Mouse (Mus musculus): ENCODE results near the gene Tgfb3. TPM values are rescaled to one million over a fixed set of nuclear protein-coding genes. Genes with fewer than 3 reads are reported as not detected.

The Tgfb3 gene
- polyA plus RNA-seq, 1 experiment from 2014 or later: 5.7 TPM

GRCm38 (mm10) chr12:86104297-86104696 lies 25.5 kb upstream of the Tgfb3 start:
- ATAC-seq (replicated peaks; ENCODE audit: low FRiP score) (no peak), DNase-seq (ENCODE audit: low spot score) (no peak)
- Histone ChIP-seq H3K36me3 (ENCODE audit: control insufficient read depth, insufficient read depth, low read length) (no peaks in the 10 kb centered on the region), H3K4me3 (ENCODE audit: low read depth, low read length) (no peak overlapping the region), H3K27me3 (ENCODE audit: control insufficient read depth, insufficient read depth, low read length) (no peaks in the 10 kb centered on the region), H3K27ac (ENCODE audit: low read depth, low read length) (no peak overlapping the region), H3K9me3 (ENCODE audit: control insufficient read depth, low read length) (no peaks in the 10 kb centered on the region), H3K9ac (ENCODE audit: low read length) (no peak overlapping the region), H3K4me1 (replicated peaks; ENCODE audit: control insufficient read depth, insufficient read depth, low read length) (0 out of 2 replicates have a peak, but pooled peaks cover 5% of the 10 kb centered on the region), H3K4me2 (ENCODE audit: low read depth, low read length, severe bottlenecking) (no peak overlapping the region)
- 83% methylated on average over 11 of the region's 11 CpGs for WGBS

- ATAC-seq (replicated peaks; ENCODE audit: low FRiP score): no peak
- H3K9ac ChIP-seq (ENCODE audit: low read length): no peak overlapping the region
- H3K4me2 ChIP-seq (ENCODE audit: low read depth, low read length, severe bottlenecking): no peak overlapping the region
Observed at GRCm38 (mm10) chr12:86103852-86104251, 25.0 kb upstream of the Tgfb3 start.

GRCm38 (mm10) chr12:86103391-86103790 lies 24.6 kb upstream of the Tgfb3 start:
- H3K9ac ChIP-seq (ENCODE audit: low read length): no peak overlapping the region
- 39% methylated on average over 11 of the region's 11 CpGs for WGBS
- ATAC-seq (replicated peaks; ENCODE audit: low FRiP score): no peak

More at GRCm38 (mm10) chr12:86103852-86104251, 25.0 kb upstream of the Tgfb3 start:
- Histone ChIP-seq H3K9me3 (ENCODE audit: control insufficient read depth, low read length) (no peaks in the 10 kb centered on the region), H3K27ac (ENCODE audit: low read depth, low read length) (no peak overlapping the region), H3K4me3 (ENCODE audit: low read depth, low read length) (no peak overlapping the region), H3K27me3 (ENCODE audit: control insufficient read depth, insufficient read depth, low read length) (no peaks in the 10 kb centered on the region), H3K4me1 (replicated peaks; ENCODE audit: control insufficient read depth, insufficient read depth, low read length) (0 out of 2 replicates have a peak, but pooled peaks cover 5% of the 10 kb centered on the region), H3K36me3 (ENCODE audit: control insufficient read depth, insufficient read depth, low read length) (no peaks in the 10 kb centered on the region)
- DNase-seq (ENCODE audit: low spot score): no peak
- WGBS: 54% methylated on average over 8 of the region's 8 CpGs

GRCm38 (mm10) chr12:86102686-86103085 lies 23.8 kb upstream of the Tgfb3 start:
- no peaks in the 10 kb centered on the region for H3K9me3 ChIP-seq (ENCODE audit: control insufficient read depth, low read length)
- H3K4me3 ChIP-seq (ENCODE audit: low read depth, low read length): no peak overlapping the region
- H3K4me2 ChIP-seq (ENCODE audit: low read depth, low read length, severe bottlenecking): no peak overlapping the region
- 0 out of 2 replicates have a peak, but pooled peaks cover 5% of the 10 kb centered on the region for H3K4me1 ChIP-seq (replicated peaks; ENCODE audit: control insufficient read depth, insufficient read depth, low read length)
- 86% methylated on average over 8 of the region's 8 CpGs for WGBS
- H3K27me3 ChIP-seq (ENCODE audit: control insufficient read depth, insufficient read depth, low read length): no peaks in the 10 kb centered on the region
- no peak overlapping the region for H3K27ac ChIP-seq (ENCODE audit: low read depth, low read length)
- DNase-seq (ENCODE audit: low spot score) (no peak), ATAC-seq (replicated peaks; ENCODE audit: low FRiP score) (no peak)
- H3K36me3 ChIP-seq (ENCODE audit: control insufficient read depth, insufficient read depth, low read length): no peaks in the 10 kb centered on the region
- H3K9ac ChIP-seq (ENCODE audit: low read length): no peak overlapping the region

More at GRCm38 (mm10) chr12:86103391-86103790, 24.6 kb upstream of the Tgfb3 start:
- Histone ChIP-seq H3K4me1 (replicated peaks; ENCODE audit: control insufficient read depth, insufficient read depth, low read length) (0 out of 2 replicates have a peak, but pooled peaks cover 5% of the 10 kb centered on the region), H3K27me3 (ENCODE audit: control insufficient read depth, insufficient read depth, low read length) (no peaks in the 10 kb centered on the region), H3K9me3 (ENCODE audit: control insufficient read depth, low read length) (no peaks in the 10 kb centered on the region), H3K4me3 (ENCODE audit: low read depth, low read length) (no peak overlapping the region), H3K27ac (ENCODE audit: low read depth, low read length) (no peak overlapping the region), H3K36me3 (ENCODE audit: control insufficient read depth, insufficient read depth, low read length) (no peaks in the 10 kb centered on the region), H3K4me2 (ENCODE audit: low read depth, low read length, severe bottlenecking) (no peak overlapping the region)
- no peak for DNase-seq (ENCODE audit: low spot score)

- ATAC-seq (replicated peaks; ENCODE audit: low FRiP score): no peak
Observed at GRCm38 (mm10) chr12:86100711-86101110, 21.9 kb upstream of the Tgfb3 start.

GRCm38 (mm10) chr12:86097781-86098180 lies 18.9 kb upstream of the Tgfb3 start:
- DNase-seq (ENCODE audit: low spot score): no peak
- H3K4me3 ChIP-seq (ENCODE audit: low read depth, low read length): no peak overlapping the region
- no peaks in the 10 kb centered on the region for H3K27me3 ChIP-seq (ENCODE audit: control insufficient read depth, insufficient read depth, low read length)
- H3K4me2 ChIP-seq (ENCODE audit: low read depth, low read length, severe bottlenecking): no peak overlapping the region
- H3K27ac ChIP-seq (ENCODE audit: low read depth, low read length): no peak overlapping the region
- 83% methylated on average over 11 of the region's 11 CpGs for WGBS
- no peaks in the 10 kb centered on the region for H3K9me3 ChIP-seq (ENCODE audit: control insufficient read depth, low read length)
- no peaks in the 10 kb centered on the region for H3K36me3 ChIP-seq (ENCODE audit: control insufficient read depth, insufficient read depth, low read length)
- ATAC-seq (replicated peaks; ENCODE audit: low FRiP score): no peak
- no peaks in the 10 kb centered on the region for H3K4me1 ChIP-seq (replicated peaks; ENCODE audit: control insufficient read depth, insufficient read depth, low read length)
- no peak overlapping the region for H3K9ac ChIP-seq (ENCODE audit: low read length)

More at GRCm38 (mm10) chr12:86100711-86101110, 21.9 kb upstream of the Tgfb3 start:
- Histone ChIP-seq H3K4me3 (ENCODE audit: low read depth, low read length) (no peak overlapping the region), H3K27ac (ENCODE audit: low read depth, low read length) (no peak overlapping the region), H3K9ac (ENCODE audit: low read length) (no peak overlapping the region), H3K36me3 (ENCODE audit: control insufficient read depth, insufficient read depth, low read length) (no peaks in the 10 kb centered on the region), H3K9me3 (ENCODE audit: control insufficient read depth, low read length) (no peaks in the 10 kb centered on the region), H3K27me3 (ENCODE audit: control insufficient read depth, insufficient read depth, low read length) (no peaks in the 10 kb centered on the region), H3K4me2 (ENCODE audit: low read depth, low read length, severe bottlenecking) (no peak overlapping the region), H3K4me1 (replicated peaks; ENCODE audit: control insufficient read depth, insufficient read depth, low read length) (0 out of 2 replicates have a peak, but pooled peaks cover 5% of the 10 kb centered on the region)
- WGBS: 84% methylated on average over 3 of the region's 3 CpGs
- DNase-seq (ENCODE audit: low spot score): no peak

GRCm38 (mm10) chr12:86095806-86096205 lies 17.0 kb upstream of the Tgfb3 start:
- Histone ChIP-seq H3K4me3 (ENCODE audit: low read depth, low read length) (no peak overlapping the region), H3K4me1 (replicated peaks; ENCODE audit: control insufficient read depth, insufficient read depth, low read length) (no peaks in the 10 kb centered on the region), H3K27me3 (ENCODE audit: control insufficient read depth, insufficient read depth, low read length) (no peaks in the 10 kb centered on the region), H3K9ac (ENCODE audit: low read length) (no peak overlapping the region), H3K9me3 (ENCODE audit: control insufficient read depth, low read length) (no peaks in the 10 kb centered on the region), H3K27ac (ENCODE audit: low read depth, low read length) (no peak overlapping the region), H3K36me3 (ENCODE audit: control insufficient read depth, insufficient read depth, low read length) (no peaks in the 10 kb centered on the region), H3K4me2 (ENCODE audit: low read depth, low read length, severe bottlenecking) (no peak overlapping the region)
- 90% methylated on average over 4 of the region's 4 CpGs for WGBS
- DNase-seq (ENCODE audit: low spot score) (no peak), ATAC-seq (replicated peaks; ENCODE audit: low FRiP score) (no peak)

GRCm38 (mm10) chr12:86094075-86094474 lies 15.2 kb upstream of the Tgfb3 start:
- DNase-seq (ENCODE audit: low spot score) (no peak), ATAC-seq (replicated peaks; ENCODE audit: low FRiP score) (no peak)
- Histone ChIP-seq H3K27ac (ENCODE audit: low read depth, low read length) (no peak overlapping the region), H3K36me3 (ENCODE audit: control insufficient read depth, insufficient read depth, low read length) (no peaks in the 10 kb centered on the region), H3K9ac (ENCODE audit: low read length) (no peak overlapping the region), H3K27me3 (ENCODE audit: control insufficient read depth, insufficient read depth, low read length) (no peaks in the 10 kb centered on the region), H3K4me1 (replicated peaks; ENCODE audit: control insufficient read depth, insufficient read depth, low read length) (no peaks in the 10 kb centered on the region), H3K9me3 (ENCODE audit: control insufficient read depth, low read length) (no peaks in the 10 kb centered on the region), H3K4me3 (ENCODE audit: low read depth, low read length) (no peak overlapping the region), H3K4me2 (ENCODE audit: low read depth, low read length, severe bottlenecking) (no peak overlapping the region)
- WGBS: 91% methylated on average over 4 of the region's 4 CpGs

GRCm38 (mm10) chr12:86091601-86092132 lies 12.8 kb upstream of the Tgfb3 start:
- ATAC-seq (replicated peaks; ENCODE audit: low FRiP score) (no peak), DNase-seq (ENCODE audit: low spot score) (no peak)
- Histone ChIP-seq H3K4me3 (ENCODE audit: low read depth, low read length) (no peak overlapping the region), H3K27me3 (ENCODE audit: control insufficient read depth, insufficient read depth, low read length) (no peaks in the 10 kb centered on the region), H3K4me2 (ENCODE audit: low read depth, low read length, severe bottlenecking) (no peak overlapping the region), H3K4me1 (replicated peaks; ENCODE audit: control insufficient read depth, insufficient read depth, low read length) (no peaks in the 10 kb centered on the region), H3K9ac (ENCODE audit: low read length) (no peak overlapping the region), H3K9me3 (ENCODE audit: control insufficient read depth, low read length) (no peaks in the 10 kb centered on the region), H3K36me3 (ENCODE audit: control insufficient read depth, insufficient read depth, low read length) (no peaks in the 10 kb centered on the region), H3K27ac (ENCODE audit: low read depth, low read length) (no peak overlapping the region)
- 30% methylated on average over 18 of the region's 18 CpGs for WGBS
